Mouse (Mus musculus): ENCODE data around the gene Hecw1. TPM values are rescaled to one million over a fixed set of nuclear protein-coding genes. Genes with fewer than 3 reads are reported as not detected.

The Hecw1 gene
- polyA plus RNA-seq (2012; rRNA removed), result 19.6 and 21.3 TPM in 2 replicates

DNA sequence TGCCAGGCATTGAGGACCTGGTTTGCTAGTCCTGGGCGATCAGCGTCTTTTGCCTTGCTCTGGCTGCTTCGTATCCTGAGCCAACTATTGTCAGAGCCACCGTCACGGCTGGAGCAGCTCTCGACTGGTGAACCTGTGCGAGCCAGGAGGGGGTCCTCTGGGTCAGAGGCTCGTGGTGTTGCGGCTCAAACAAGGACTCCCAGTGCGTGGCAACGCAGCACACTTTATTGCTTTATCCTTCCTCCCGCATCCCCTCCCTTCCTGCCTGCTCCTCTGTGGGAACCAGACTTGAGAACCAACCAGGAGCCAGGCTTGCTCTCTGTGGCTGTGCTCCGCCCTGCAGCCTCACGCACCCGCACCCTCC, at the start of gene Hecw1:
Gene Hecw1, minus strand, starts transcription at position 323 of the 364 bp plus-strand sequence.
- DNase-seq (ENCODE audit: extremely low spot score in 1 of 2, low spot score in 1 of 2), result peak; percentile 68 to 75

- DNase-seq (ENCODE audit: extremely low spot score in 1 of 2, low spot score in 1 of 2), result no peak
These were observed 38.3 kb upstream of the Hecw1 start for GRCm38 (mm10) chr13:14561336-14561735.

- DNase-seq (ENCODE audit: extremely low spot score in 1 of 2, low spot score in 1 of 2), result peak in 1 of 2 experiments; percentile 17
These were observed 29.6 kb upstream of the Hecw1 start for GRCm38 (mm10) chr13:14552628-14553027.

- no peak for DNase-seq (ENCODE audit: extremely low spot score in 1 of 2, low spot score in 1 of 2)
These were observed 19.8 kb upstream of the Hecw1 start for GRCm38 (mm10) chr13:14542860-14543259.

DNA sequence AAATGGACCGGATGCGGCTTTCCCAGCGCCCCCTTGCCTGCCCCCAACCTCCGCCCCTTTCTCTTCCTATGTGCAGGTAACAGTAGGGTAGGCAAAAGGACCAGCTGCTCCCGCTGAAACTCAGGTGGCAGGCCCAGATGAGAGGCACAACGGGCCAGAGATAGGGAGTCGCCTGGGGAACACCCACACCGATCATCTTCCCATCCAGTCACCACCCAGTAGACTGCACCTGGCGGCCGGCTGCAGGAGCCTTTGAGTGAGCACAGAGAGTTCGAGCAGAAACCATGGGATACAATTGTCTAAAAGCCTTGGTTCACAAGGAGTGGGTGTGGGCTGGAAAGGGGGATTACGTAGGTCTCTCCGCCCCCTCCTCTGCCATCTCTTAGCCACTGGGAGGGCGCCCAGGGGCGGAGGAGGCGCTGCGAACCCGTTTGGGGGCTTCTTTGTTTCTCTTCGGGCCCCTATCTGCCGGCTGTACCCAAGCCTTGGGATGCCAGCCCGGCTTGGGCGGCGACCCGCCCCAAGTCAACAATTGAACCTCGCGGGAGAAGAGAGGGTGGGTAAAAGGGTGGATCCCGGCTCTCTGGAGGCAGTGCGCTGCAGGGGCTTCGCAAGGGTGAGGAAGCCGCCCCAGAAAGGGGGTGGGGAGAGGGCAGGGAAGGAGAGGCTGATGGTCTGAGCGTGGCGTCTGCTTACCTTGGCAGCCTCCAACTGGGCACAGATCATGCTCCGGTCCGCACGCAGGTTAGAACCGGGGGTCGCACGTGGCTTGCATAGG, 711 bp downstream of the Hecw1 start:
- DNase-seq (ENCODE audit: extremely low spot score in 1 of 2, low spot score in 1 of 2), result peak in 1 of 2 experiments; percentile 58

DNA sequence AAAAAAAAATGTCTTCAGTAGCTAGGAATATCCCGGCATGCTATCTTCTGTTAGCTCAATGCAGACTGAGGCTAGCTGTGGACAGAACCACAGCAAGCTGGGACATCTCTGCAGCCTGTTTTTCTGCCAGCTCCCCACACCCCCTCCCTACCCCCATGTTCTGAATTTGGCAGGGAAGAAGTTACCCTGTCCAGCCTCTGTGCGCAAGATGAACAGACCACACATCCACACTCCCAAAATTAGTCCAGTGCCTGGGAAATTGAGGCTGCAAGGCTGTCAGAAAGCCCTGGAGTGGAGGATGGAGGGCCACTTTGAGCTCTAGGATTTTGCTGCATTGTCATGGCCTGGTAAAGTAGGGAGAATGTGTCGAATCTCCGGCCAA, 1.3 kb downstream of the Hecw1 start:
- peak in 1 of 2 experiments; percentile 60 for DNase-seq (ENCODE audit: extremely low spot score in 1 of 2, low spot score in 1 of 2)

GRCm38 (mm10) chr13:14519605-14520004, 3.4 kb downstream of the Hecw1 start:
- peak in 1 of 2 experiments; percentile 42 for DNase-seq (ENCODE audit: extremely low spot score in 1 of 2, low spot score in 1 of 2)

GRCm38 (mm10) chr13:14517478-14517877, 5.5 kb downstream of the Hecw1 start:
- peak; percentile 41 to 42 for DNase-seq (ENCODE audit: extremely low spot score in 1 of 2, low spot score in 1 of 2)

GRCm38 (mm10) chr13:14515106-14515505, 7.9 kb downstream of the Hecw1 start:
- DNase-seq (ENCODE audit: extremely low spot score in 1 of 2, low spot score in 1 of 2), result no peak

DNA sequence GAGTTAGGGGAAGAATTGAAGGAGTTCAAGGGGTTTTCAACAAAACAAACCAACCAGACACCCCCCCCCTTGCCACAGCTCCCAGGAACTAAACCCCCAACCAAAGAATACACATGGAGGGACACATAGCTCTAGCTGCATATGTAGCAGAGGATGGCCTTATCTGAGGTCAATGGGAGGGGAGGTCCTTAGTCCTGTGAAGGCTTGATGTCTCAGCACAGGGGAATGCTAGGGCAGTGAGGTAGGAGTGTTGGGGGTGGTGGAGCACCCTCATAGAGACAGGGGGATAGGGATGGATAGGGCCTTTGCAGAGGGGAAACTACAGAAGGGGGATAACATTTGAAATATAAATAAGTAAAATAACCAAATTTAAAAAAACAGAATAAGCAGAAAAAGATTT, 9.1 kb downstream of the Hecw1 start:
- DNase-seq (ENCODE audit: extremely low spot score in 1 of 2, low spot score in 1 of 2), result no peak

- DNase-seq (ENCODE audit: extremely low spot score in 1 of 2, low spot score in 1 of 2), result peak in 1 of 2 experiments; percentile 29
These were observed 16.3 kb downstream of the Hecw1 start for GRCm38 (mm10) chr13:14506765-14507164.

DNA sequence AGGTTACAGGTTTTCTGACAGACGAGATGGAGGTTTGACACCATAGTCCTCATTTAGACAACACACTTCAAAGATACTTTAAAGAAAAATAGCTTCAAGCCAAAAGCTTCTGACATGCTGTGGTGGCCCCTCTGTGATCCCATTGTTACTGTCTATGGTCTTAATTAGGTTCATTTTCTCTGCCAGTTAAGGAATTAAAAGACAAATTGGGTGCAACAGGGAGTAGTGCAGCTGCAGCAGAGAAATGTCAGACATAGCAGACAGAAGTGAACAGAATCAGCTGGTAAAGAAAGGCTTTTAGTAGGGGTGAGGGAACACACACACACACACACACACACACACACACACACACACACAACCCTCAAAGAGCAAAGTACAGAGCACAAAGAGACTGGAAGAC, 22.8 kb downstream of the Hecw1 start:
- DNase-seq (ENCODE audit: extremely low spot score in 1 of 2, low spot score in 1 of 2), result no peak

GRCm38 (mm10) chr13:14498780-14499179, 24.2 kb downstream of the Hecw1 start:
- peak in 1 of 2 experiments; percentile 67 for DNase-seq (ENCODE audit: extremely low spot score in 1 of 2, low spot score in 1 of 2)

- no peak for DNase-seq (ENCODE audit: extremely low spot score in 1 of 2, low spot score in 1 of 2)
These were observed 26.1 kb downstream of the Hecw1 start for GRCm38 (mm10) chr13:14496954-14497353.

GRCm38 (mm10) chr13:14487812-14488211, 35.2 kb downstream of the Hecw1 start:
- DNase-seq (ENCODE audit: extremely low spot score in 1 of 2, low spot score in 1 of 2), result no peak

DNA sequence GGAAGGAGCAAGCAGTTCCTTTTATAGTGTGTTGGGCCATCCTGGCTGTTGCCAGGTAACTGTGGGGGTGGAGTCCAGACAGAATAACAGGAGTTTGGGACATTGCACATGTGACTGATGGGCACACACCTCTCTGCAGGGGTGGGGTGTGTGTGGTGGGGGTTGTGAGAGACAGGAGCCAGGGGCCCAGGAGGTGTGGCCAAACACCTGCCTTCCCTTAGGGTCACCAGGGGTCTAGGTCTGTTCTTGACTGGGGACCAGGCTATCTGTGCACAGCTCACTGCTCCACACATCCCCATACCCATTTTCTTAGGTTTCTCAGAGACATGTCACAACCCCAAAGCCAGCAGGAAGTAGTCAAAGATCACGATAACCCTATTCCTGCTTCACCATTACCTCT, 51.9 kb downstream of the Hecw1 start:
- DNase-seq (ENCODE audit: extremely low spot score in 1 of 2, low spot score in 1 of 2), result no peak

DNA sequence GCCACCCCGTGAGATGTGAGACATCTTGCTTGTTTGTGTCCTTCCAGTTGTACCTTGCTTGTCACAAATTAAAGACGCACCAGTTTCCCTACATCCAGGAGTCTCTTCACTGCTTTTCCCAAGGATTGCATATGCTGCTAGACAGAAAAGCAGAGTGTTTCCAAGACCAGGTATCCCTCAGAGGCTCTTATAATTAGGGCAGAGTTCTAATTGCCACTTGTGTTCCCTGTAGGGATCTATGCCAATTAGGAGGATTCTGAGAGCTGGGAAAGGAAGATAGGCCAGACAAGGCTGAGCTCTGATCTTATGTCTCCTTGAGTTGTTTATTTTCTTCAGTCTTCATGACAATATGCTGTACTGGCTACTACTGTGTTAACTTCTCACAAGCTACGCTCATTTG, 55.5 kb downstream of the Hecw1 start:
- no peak for DNase-seq (ENCODE audit: extremely low spot score in 1 of 2, low spot score in 1 of 2)

DNA sequence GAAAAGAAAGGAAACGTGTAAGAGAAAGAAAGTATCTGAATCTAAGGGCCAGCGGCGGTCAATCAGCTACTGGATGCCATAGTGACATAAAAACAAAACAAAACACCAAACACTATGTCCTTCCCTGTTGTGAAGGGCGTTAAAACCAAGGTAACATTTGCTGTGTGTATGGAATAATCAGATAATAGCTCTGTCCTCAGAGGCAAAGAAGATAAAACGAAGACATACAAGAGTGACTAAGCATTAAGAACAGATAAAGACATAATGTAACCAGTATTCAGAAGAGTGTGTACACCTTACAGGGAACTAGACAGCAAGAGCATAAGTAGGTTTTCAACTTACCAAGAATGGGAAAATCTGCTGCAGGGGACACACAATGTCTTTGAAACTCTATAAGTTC, 62.0 kb downstream of the Hecw1 start:
- no peak for DNase-seq (ENCODE audit: extremely low spot score in 1 of 2, low spot score in 1 of 2)

DNA sequence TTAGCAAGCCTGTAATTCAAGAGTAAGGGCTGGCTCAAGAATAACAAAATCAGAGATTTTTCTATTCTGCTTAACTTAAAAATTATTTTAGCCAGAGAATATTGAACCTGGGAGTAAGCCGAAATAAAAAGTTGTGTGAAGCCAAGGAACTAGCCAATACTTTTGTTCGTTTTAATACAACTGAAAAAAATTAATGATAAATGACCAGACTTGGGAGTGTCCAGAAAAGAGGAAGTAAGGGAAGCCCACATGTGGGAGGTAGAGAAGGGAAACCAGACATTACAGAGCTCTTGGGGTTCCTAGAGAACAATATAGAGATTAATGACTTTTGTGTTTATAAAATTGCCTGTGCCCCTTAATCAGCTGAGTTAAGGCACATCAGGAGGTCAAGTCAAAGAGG, 66.0 kb downstream of the Hecw1 start:
- no peak for DNase-seq (ENCODE audit: extremely low spot score in 1 of 2, low spot score in 1 of 2)

DNA sequence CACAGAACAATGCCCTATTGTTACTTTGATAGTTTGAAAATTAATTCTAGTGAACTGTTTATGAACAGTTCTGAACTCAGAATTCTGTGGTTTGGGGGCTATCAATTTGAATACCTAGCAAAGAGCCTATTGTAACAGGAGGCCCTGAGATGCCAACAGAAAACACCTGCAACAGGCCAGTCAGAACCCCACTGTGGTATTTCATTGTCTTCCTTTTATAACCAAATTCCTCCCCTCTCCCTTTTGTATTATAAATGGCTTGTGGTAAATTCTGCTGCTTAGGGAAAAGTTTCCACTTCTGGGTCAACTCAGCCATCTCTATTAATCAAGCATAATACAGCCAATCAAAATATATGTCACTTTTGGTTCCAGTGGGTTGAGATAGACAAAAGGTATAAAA, 83.5 kb downstream of the Hecw1 start:
- DNase-seq (ENCODE audit: extremely low spot score in 1 of 2, low spot score in 1 of 2), result no peak

GRCm38 (mm10) chr13:14428845-14429553, 94.0 kb downstream of the Hecw1 start:
- no peak for DNase-seq (ENCODE audit: extremely low spot score in 1 of 2, low spot score in 1 of 2)

DNA sequence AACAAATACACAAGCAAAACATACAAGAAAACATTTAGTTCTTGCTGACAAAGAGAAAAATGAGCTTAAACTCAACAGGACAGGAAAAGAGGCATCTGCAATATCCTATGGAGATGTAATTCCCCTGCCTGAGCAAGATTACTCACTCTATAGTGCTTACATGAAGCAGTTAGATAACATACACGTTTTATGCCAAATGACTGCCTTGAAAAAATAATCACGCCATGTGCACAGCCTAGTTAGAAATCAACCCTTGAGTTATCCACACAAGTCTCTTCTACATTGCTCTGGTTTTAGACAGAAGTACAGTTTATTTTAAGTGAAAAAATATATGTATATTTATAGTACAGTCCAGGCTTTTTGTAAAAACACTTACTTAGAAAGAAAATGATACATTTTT, 98.2 kb downstream of the Hecw1 start:
- DNase-seq (ENCODE audit: extremely low spot score in 1 of 2, low spot score in 1 of 2), result peak; percentile 33 to 67
